ENCODE assay signal across 22 mouse cellular contexts in genomic region chr15:86921401-86921800, GRCm38 (mm10).
DNase-seq lines count a peak whose midpoint lies in the region; ATAC-seq lines count a peak whose summit lies in the region.
"Had no signal": no experiment of that assay in that cellular context is flagged by ENCODE, and none has a peak within 500 bp of the region (broad histone marks: within the 10 kb centered on the region; RNA-seq: fewer than 3 reads in every experiment).

No protein-coding gene starts in this region.

- DNase-seq in forebrain, embryonic 10.5 days (ENCODE audit: extremely low spot score, low spot score), result no peak
- DNase-seq in embryo, embryonic 11 days, result peak; percentile 22
- DNase-seq in forebrain, embryonic 14.5 days (ENCODE audit: low spot score), result peak; percentile 29
- no peak for DNase-seq in thymus, postnatal 10 days (ENCODE audit: low spot score in 2 of 2)
- DNase-seq in left cerebral cortex, adult 18-20 months (ENCODE audit: low spot score in 2 of 2), result no peak
- DNase-seq: adrenal gland, postnatal 10 days; cerebellum, adult 11 months; cerebellum, postnatal 14 days; gastrocnemius, postnatal 36 days; kidney, adult 11 months; right cerebral cortex, postnatal 14 days; spleen, adult 18-20 months; thymus, postnatal 36 days had no signal

- H3K27me3 ChIP-seq in forebrain, embryonic 10.5 days (ENCODE audit: poor library complexity, severe bottlenecking), result peaks cover 33% of the 10 kb centered on the region
- no peaks in the 10 kb centered on the region for H3K27me3 ChIP-seq in forebrain, embryonic 15.5 days
- no peaks in the 10 kb centered on the region; the same call in 1 of the 2 replicates for H3K27me3 ChIP-seq in midbrain, embryonic 12.5 days
- H3K27me3 ChIP-seq in midbrain, embryonic 13.5 days, result peaks cover 4% of the 10 kb centered on the region; the same call in 1 of the 2 replicates
- no peaks in the 10 kb centered on the region for H3K27me3 ChIP-seq in forebrain, embryonic 14.5 days (replicated peaks; ENCODE audit: control insufficient read depth, insufficient read depth, low read length)
- H3K27me3 ChIP-seq: embryonic facial prominence, embryonic 12.5 days; hindbrain, embryonic 15.5 days; limb, embryonic 15.5 days; liver, embryonic 15.5 days had no signal

- no peak for ATAC-seq in forebrain, embryonic 15.5 days (replicated peaks)
- 0 out of 2 replicates have a peak, but pooled peaks have one; percentile 27 for ATAC-seq in midbrain, embryonic 12.5 days (ENCODE audit: low FRiP score, low read depth)
- ATAC-seq in midbrain, embryonic 13.5 days, result no peak; the same call in 1 of the 2 replicates
- peak; percentile 46; the same call in 1 of the 2 replicates for ATAC-seq in forebrain, embryonic 14.5 days
- ATAC-seq: Patski had no signal

- H3K4me1 ChIP-seq in forebrain, embryonic 10.5 days, result peaks cover 44% of the 10 kb centered on the region
- peaks cover 31% of the 10 kb centered on the region for H3K4me1 ChIP-seq in forebrain, embryonic 15.5 days
- peaks cover 41% of the 10 kb centered on the region for H3K4me1 ChIP-seq in midbrain, embryonic 12.5 days
- peaks cover 49% of the 10 kb centered on the region for H3K4me1 ChIP-seq in midbrain, embryonic 13.5 days (replicated peaks)
- H3K4me1 ChIP-seq in forebrain, embryonic 14.5 days (ENCODE audit: control insufficient read depth, insufficient read depth, low read length), result peaks cover 16% of the 10 kb centered on the region
- H3K4me1 ChIP-seq: limb, embryonic 15.5 days; liver, embryonic 15.5 days had no signal

- H3K9me3 ChIP-seq in forebrain, embryonic 10.5 days, result no peaks in the 10 kb centered on the region
- no peaks in the 10 kb centered on the region for H3K9me3 ChIP-seq in forebrain, embryonic 15.5 days
- no peaks in the 10 kb centered on the region for H3K9me3 ChIP-seq in midbrain, embryonic 12.5 days
- no peaks in the 10 kb centered on the region for H3K9me3 ChIP-seq in midbrain, embryonic 13.5 days
- H3K9me3 ChIP-seq in forebrain, embryonic 14.5 days (replicated peaks; ENCODE audit: control insufficient read depth, low read length), result no peaks in the 10 kb centered on the region
- H3K9me3 ChIP-seq: embryonic facial prominence, embryonic 12.5 days; hindbrain, embryonic 15.5 days; limb, embryonic 15.5 days; liver, embryonic 15.5 days had no signal

- H3K4me2 ChIP-seq in forebrain, embryonic 15.5 days (replicated peaks), result no peak overlapping the region
- H3K4me2 ChIP-seq in midbrain, embryonic 12.5 days (replicated peaks), result 0 out of 2 replicates have a peak overlapping the region, but pooled peaks have one; percentile 3
- no peak overlapping the region for H3K4me2 ChIP-seq in midbrain, embryonic 13.5 days (replicated peaks)
- no peak overlapping the region for H3K4me2 ChIP-seq in forebrain, embryonic 14.5 days (ENCODE audit: low read length)
- H3K4me2 ChIP-seq: embryonic facial prominence, embryonic 12.5 days; hindbrain, embryonic 15.5 days; limb, embryonic 15.5 days; liver, embryonic 15.5 days had no signal

- no peak overlapping the region for H3K9ac ChIP-seq in forebrain, embryonic 15.5 days (replicated peaks)
- H3K9ac ChIP-seq in midbrain, embryonic 12.5 days (replicated peaks), result no peak overlapping the region
- H3K9ac ChIP-seq in midbrain, embryonic 13.5 days (replicated peaks), result no peak overlapping the region
- no peak overlapping the region for H3K9ac ChIP-seq in forebrain, embryonic 14.5 days (ENCODE audit: low read length)
- H3K9ac ChIP-seq: embryonic facial prominence, embryonic 12.5 days; hindbrain, embryonic 15.5 days; limb, embryonic 15.5 days; liver, embryonic 15.5 days had no signal

- WGBS in forebrain, embryonic 10.5 days, result 5% methylated on average over 8 of the region's 8 CpGs
- 4% methylated on average over 8 of the region's 8 CpGs for WGBS in forebrain, embryonic 15.5 days
- 6% methylated on average over 8 of the region's 8 CpGs for WGBS in midbrain, embryonic 12.5 days
- WGBS in midbrain, embryonic 13.5 days, result 3% methylated on average over 8 of the region's 8 CpGs
- 0% methylated on average over 8 of the region's 8 CpGs for WGBS in forebrain, embryonic 14.5 days

- no peak overlapping the region for H3K27ac ChIP-seq in forebrain, embryonic 10.5 days
- no peak overlapping the region for H3K27ac ChIP-seq in forebrain, embryonic 15.5 days (replicated peaks)
- H3K27ac ChIP-seq in midbrain, embryonic 12.5 days (replicated peaks), result peak overlapping the region; percentile 25; the same call in 1 of the 2 replicates
- H3K27ac ChIP-seq in midbrain, embryonic 13.5 days, result no peak overlapping the region
- no peak overlapping the region for H3K27ac ChIP-seq in forebrain, embryonic 14.5 days (ENCODE audit: low read depth, low read length)
- H3K27ac ChIP-seq: embryonic facial prominence, embryonic 12.5 days; hindbrain, embryonic 15.5 days; limb, embryonic 15.5 days; liver, embryonic 15.5 days; macrophage had no signal

- 0 out of 2 replicates have a peak overlapping the region, but pooled peaks have one; percentile 12 for H3K4me3 ChIP-seq in forebrain, embryonic 10.5 days
- H3K4me3 ChIP-seq in forebrain, embryonic 15.5 days, result no peak overlapping the region
- H3K4me3 ChIP-seq in midbrain, embryonic 12.5 days, result no peak overlapping the region
- H3K4me3 ChIP-seq in midbrain, embryonic 13.5 days (replicated peaks), result no peak overlapping the region
- no peak overlapping the region for H3K4me3 ChIP-seq in forebrain, embryonic 14.5 days (ENCODE audit: low read depth, low read length)
- H3K4me3 ChIP-seq: embryonic facial prominence, embryonic 12.5 days; hindbrain, embryonic 15.5 days; limb, embryonic 15.5 days; liver, embryonic 15.5 days had no signal

- no peaks in the 10 kb centered on the region for H3K36me3 ChIP-seq in forebrain, embryonic 10.5 days (replicated peaks)
- no peaks in the 10 kb centered on the region for H3K36me3 ChIP-seq in forebrain, embryonic 15.5 days
- no peaks in the 10 kb centered on the region for H3K36me3 ChIP-seq in midbrain, embryonic 12.5 days
- H3K36me3 ChIP-seq in midbrain, embryonic 13.5 days, result no peaks in the 10 kb centered on the region
- H3K36me3 ChIP-seq in forebrain, embryonic 14.5 days (ENCODE audit: control insufficient read depth, insufficient read depth, low read length), result no peaks in the 10 kb centered on the region
- H3K36me3 ChIP-seq: embryonic facial prominence, embryonic 12.5 days; hindbrain, embryonic 15.5 days; limb, embryonic 15.5 days; liver, embryonic 15.5 days had no signal

Comparison
In these comparisons a context has a peak if more than half of its experiments do, and no peak if none do; other contexts are left out.
1. DNase-seq: peak in embryo, embryonic 11 days (single experiment) and forebrain, embryonic 14.5 days (single experiment); none in forebrain, embryonic 10.5 days (single experiment), thymus, postnatal 10 days (0 of 2) and left cerebral cortex, adult 18-20 months (0 of 2).
2. ATAC-seq: peak in midbrain, embryonic 12.5 days (single experiment) and forebrain, embryonic 14.5 days (single experiment); none in forebrain, embryonic 15.5 days (single experiment) and midbrain, embryonic 13.5 days (single experiment).